Mouse (Mus musculus) kidney, embryonic 16.5 days (tissue): ENCODE measurements around the gene Wnt9b. TPM values are rescaled to one million over a fixed set of nuclear protein-coding genes. Genes with fewer than 3 reads are reported as not detected.
A peak's percentile ranks its signal among the peaks of the same experiment; 100 is the strongest.

ENCODE experiments used
- ATAC-seq: fragments of 200-750 bp; cut with Nextera tagmentation; 2 replicates; pipeline ENCODE4 v1.8.0; 2017; ENCODE audit warnings: moderate TSS enrichment; ENCODE audit not compliant: low FRiP score, low TSS enrichment
- H3K27ac ChIP-seq: fragments of 300-500 bp; sonication (generic); 2 replicates; pipeline ENCODE4 v1.5.1; 2014; ENCODE audit warnings: low read length
- H3K27me3 ChIP-seq: fragments of 300-500 bp; sonication (generic); 2 replicates; pipeline ENCODE4 v1.6.1; 2014; ENCODE audit warnings: low read length, control low read depth, mixed read lengths; ENCODE audit not compliant: insufficient read depth
- H3K36me3 ChIP-seq: fragments of 300-500 bp; sonication (generic); 2 replicates; pipeline ENCODE4 v1.6.1; 2014; ENCODE audit warnings: low read length, control low read depth, mixed read lengths; ENCODE audit not compliant: insufficient read depth
- H3K4me1 ChIP-seq: fragments of 300-500 bp; sonication (generic); 2 replicates; pipeline ENCODE4 v1.6.1; 2014; ENCODE audit warnings: low read length, control low read depth, mixed read lengths; ENCODE audit not compliant: insufficient read depth
- H3K4me2 ChIP-seq: fragments of 300-500 bp; sonication (generic); replicated peaks from 2 replicates; pipeline ENCODE4 v1.6.1; 2014; ENCODE audit warnings: low read depth, low read length
- H3K4me3 ChIP-seq: fragments of 300-500 bp; sonication (generic); 2 replicates; pipeline ENCODE4 v1.5.1; 2014; ENCODE audit warnings: mild to moderate bottlenecking, low read length
- H3K9ac ChIP-seq: fragments of 300-500 bp; sonication (generic); replicated peaks from 2 replicates; pipeline ENCODE4 v1.6.1; 2014; ENCODE audit warnings: low read length
- H3K9me3 ChIP-seq: fragments of 300-500 bp; sonication (generic); 2 replicates; pipeline ENCODE4 v1.6.1; 2016; ENCODE audit warnings: low read length, control low read depth
- WGBS: fragments of 180-500 bp; shearing (Covaris S2); extraction: QIAGEN DNeasy Blood & Tissue Kit; methylation state at CpG from one replicate; pipeline ENCODE4 v1.1.7; 2014; 5-methylcytosine and 5-hydroxymethylcytosine counted together
- polyA plus RNA-seq: library from polyadenylated mRNA; unstranded; fragments of >200 nt; fragmentation: Nextera tagmentation; extraction: Ambion mirVana; gene quantifications from 2 replicates; pipeline ENCODE4 v1.2.1, GENCODE M21; 2015

Wnt9b gene
- polyA plus RNA-seq, 1 experiment from 2014 or later, result 8.9 TPM

GRCm38 (mm10) chr11:103733069-103733468, 16.6 kb downstream of the Wnt9b start:
- Histone ChIP-seq H3K27ac (no peak overlapping the region), H3K4me3 (no peak overlapping the region), H3K27me3 (peaks cover 16% of the 10 kb centered on the region), H3K9ac (no peak overlapping the region), H3K4me1 (peaks cover 20% of the 10 kb centered on the region), H3K4me2 (no peak overlapping the region), H3K9me3 (no peaks in the 10 kb centered on the region), H3K36me3 (no peaks in the 10 kb centered on the region)
- no peak for ATAC-seq
- 63% methylated on average over 4 of the region's 4 CpGs for WGBS

- no peak for ATAC-seq
- Histone ChIP-seq H3K27me3 (peaks cover 18% of the 10 kb centered on the region), H3K36me3 (no peaks in the 10 kb centered on the region), H3K9ac (no peak overlapping the region), H3K4me3 (no peak overlapping the region), H3K4me2 (no peak overlapping the region), H3K4me1 (peaks cover 20% of the 10 kb centered on the region), H3K9me3 (no peaks in the 10 kb centered on the region), H3K27ac (no peak overlapping the region)
- WGBS, result 81% methylated on average over 7 of the region's 7 CpGs
These were observed 17.3 kb downstream of the Wnt9b start for GRCm38 (mm10) chr11:103732306-103732705.

GRCm38 (mm10) chr11:103731594-103731993, 18.0 kb downstream of the Wnt9b start:
- Histone ChIP-seq H3K27ac (no peak overlapping the region), H3K9ac (no peak overlapping the region), H3K4me1 (peaks cover 17% of the 10 kb centered on the region), H3K36me3 (no peaks in the 10 kb centered on the region), H3K27me3 (peaks cover 18% of the 10 kb centered on the region), H3K4me3 (no peak overlapping the region), H3K9me3 (no peaks in the 10 kb centered on the region), H3K4me2 (no peak overlapping the region)
- ATAC-seq, result no peak
- 79% methylated on average over 9 of the region's 9 CpGs for WGBS

- Histone ChIP-seq H3K27me3 (peaks cover 18% of the 10 kb centered on the region), H3K4me1 (peaks cover 8% of the 10 kb centered on the region), H3K9me3 (no peaks in the 10 kb centered on the region), H3K4me2 (no peak overlapping the region), H3K36me3 (no peaks in the 10 kb centered on the region), H3K4me3 (no peak overlapping the region), H3K9ac (no peak overlapping the region), H3K27ac (no peak overlapping the region)
- WGBS, result 71% methylated on average over 9 of the region's 9 CpGs
- ATAC-seq, result no peak
These were observed 20.2 kb downstream of the Wnt9b start for GRCm38 (mm10) chr11:103729282-103729985.

- no peak overlapping the region for H3K27ac ChIP-seq
- H3K36me3 ChIP-seq, result no peaks in the 10 kb centered on the region
- no peak overlapping the region for H3K9ac ChIP-seq
- no peak overlapping the region for H3K4me2 ChIP-seq
- H3K4me1 ChIP-seq, result peaks cover 9% of the 10 kb centered on the region
- WGBS, result 55% methylated on average over 11 of the region's 11 CpGs
- H3K4me3 ChIP-seq, result no peak overlapping the region
- 0 out of 2 replicates have a peak, but pooled peaks cover 2% of the 10 kb centered on the region for H3K27me3 ChIP-seq
- ATAC-seq, result no peak
- H3K9me3 ChIP-seq, result no peaks in the 10 kb centered on the region
These were observed 25.3 kb downstream of the Wnt9b start for GRCm38 (mm10) chr11:103724331-103724771.

GRCm38 (mm10) chr11:103722040-103722481, 27.6 kb downstream of the Wnt9b start:
- WGBS, result 16% methylated on average over 9 of the region's 9 CpGs
- no peaks in the 10 kb centered on the region for H3K36me3 ChIP-seq
- H3K27me3 ChIP-seq, result no peaks in the 10 kb centered on the region
- no peak overlapping the region for H3K9ac ChIP-seq
- no peak overlapping the region for H3K27ac ChIP-seq
- peak overlapping the region; percentile 21 for H3K4me3 ChIP-seq
- H3K4me2 ChIP-seq, result peak overlapping the region; percentile 46
- H3K9me3 ChIP-seq, result no peaks in the 10 kb centered on the region
- peaks cover 9% of the 10 kb centered on the region for H3K4me1 ChIP-seq
- peak; percentile 64 for ATAC-seq

GRCm38 (mm10) chr11:103721468-103722039, 28.1 kb downstream of the Wnt9b start:
- peak overlapping the region; percentile 46 for H3K4me2 ChIP-seq
- no peaks in the 10 kb centered on the region for H3K36me3 ChIP-seq
- H3K4me1 ChIP-seq, result peaks cover 9% of the 10 kb centered on the region
- WGBS, result 15% methylated on average over 14 of the region's 15 CpGs
- no peaks in the 10 kb centered on the region for H3K27me3 ChIP-seq
- H3K4me3 ChIP-seq, result peak overlapping the region; percentile 21
- no peak overlapping the region for H3K27ac ChIP-seq
- no peaks in the 10 kb centered on the region for H3K9me3 ChIP-seq
- peak; percentile 74 for ATAC-seq
- no peak overlapping the region for H3K9ac ChIP-seq

GRCm38 (mm10) chr11:103719436-103719835, 30.2 kb downstream of the Wnt9b start:
- Histone ChIP-seq H3K9me3 (no peaks in the 10 kb centered on the region), H3K4me2 (no peak overlapping the region), H3K9ac (no peak overlapping the region), H3K4me1 (peaks cover 9% of the 10 kb centered on the region), H3K36me3 (no peaks in the 10 kb centered on the region), H3K27ac (no peak overlapping the region), H3K4me3 (no peak overlapping the region), H3K27me3 (no peaks in the 10 kb centered on the region)
- no peak for ATAC-seq
- WGBS, result 82% methylated on average over 5 of the region's 5 CpGs

- H3K4me1 ChIP-seq, result peaks cover 13% of the 10 kb centered on the region
- H3K4me3 ChIP-seq, result no peak overlapping the region
- H3K27me3 ChIP-seq, result no peaks in the 10 kb centered on the region
- no peak overlapping the region for H3K27ac ChIP-seq
- no peaks in the 10 kb centered on the region for H3K36me3 ChIP-seq
- H3K9ac ChIP-seq, result no peak overlapping the region
- 69% methylated on average over 9 of the region's 9 CpGs for WGBS
- no peak for ATAC-seq
- no peak overlapping the region for H3K4me2 ChIP-seq
- H3K9me3 ChIP-seq, result no peaks in the 10 kb centered on the region
These were observed 32.6 kb downstream of the Wnt9b start for GRCm38 (mm10) chr11:103716971-103717370.

- no peaks in the 10 kb centered on the region for H3K27me3 ChIP-seq
- H3K4me2 ChIP-seq, result no peak overlapping the region
- WGBS, result 77% methylated on average over 2 of the region's 2 CpGs
- no peaks in the 10 kb centered on the region for H3K9me3 ChIP-seq
- H3K4me1 ChIP-seq, result peaks cover 20% of the 10 kb centered on the region
- H3K36me3 ChIP-seq, result no peaks in the 10 kb centered on the region
- H3K27ac ChIP-seq, result no peak overlapping the region
- H3K4me3 ChIP-seq, result no peak overlapping the region
- H3K9ac ChIP-seq, result no peak overlapping the region
- ATAC-seq, result no peak
These were observed 35.5 kb downstream of the Wnt9b start for GRCm38 (mm10) chr11:103714074-103714473.
